Mouse (Mus musculus) cortical plate, adult 2 months (tissue): ENCODE results near the gene Prrg2.

Experiments
- CTCF ChIP-seq: fragments of 200-500 bp; IDR thresholded peaks from 2 replicates; pipeline ENCODE4 v1.5.1; 2011; ENCODE audit warnings: mild to moderate bottlenecking, control low read depth, low read length; ENCODE audit not compliant: insufficient read depth; ENCODE audit errors: extremely low read depth
- POLR2A ChIP-seq: fragments of 200-500 bp; IDR thresholded peaks from 2 replicates; pipeline ENCODE4 v1.6.1; 2011; ENCODE audit warnings: mild to moderate bottlenecking, low read length, control low read depth; ENCODE audit not compliant: insufficient read depth; ENCODE audit errors: extremely low read depth

DNA sequence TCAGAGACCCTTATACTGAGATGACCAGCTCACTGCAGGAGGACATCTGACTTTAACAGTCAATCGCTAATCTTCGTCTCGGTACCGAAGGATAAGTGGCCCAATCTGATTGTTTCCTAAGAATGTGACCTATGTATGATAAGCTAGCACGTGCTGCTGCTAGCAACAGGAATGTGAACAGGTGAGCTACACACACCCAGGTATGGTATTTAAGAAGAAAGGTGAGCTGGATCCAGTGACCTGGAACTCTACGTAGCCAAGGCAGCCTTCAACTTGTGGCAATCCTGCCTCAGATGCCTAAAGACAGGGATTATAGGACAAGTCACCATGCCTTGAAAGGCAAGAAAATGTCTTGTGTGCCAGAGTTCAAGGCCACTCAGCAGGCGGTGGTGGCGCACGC is 24.1 kb downstream of the Prrg2 start:
- TF ChIP-seq CTCF (no peak), POLR2A (no peak)
